Mouse (Mus musculus) heart, adult 2 months (tissue): ENCODE results near the gene Map1lc3b. TPM values are rescaled to one million over a fixed set of nuclear protein-coding genes. Genes with fewer than 3 reads are reported as not detected.

ENCODE experiments used
- DNase-seq, 2 experiments: peaks; one replicate each; pipeline ENCODE4 v3.0.0; 2021
- H3K27ac ChIP-seq: fragments of 200-600 bp; 2 replicates; pipeline ENCODE4 v1.8.1; 2022
- H3K27me3 ChIP-seq: fragments of 200-500 bp; 2 replicates; pipeline ENCODE4 v1.6.1; 2012; ENCODE audit warnings: mild to moderate bottlenecking, low read length, inconsistent platforms, mixed read lengths; ENCODE audit not compliant: control insufficient read depth, insufficient read depth
- H3K36me3 ChIP-seq: fragments of 200-500 bp; 2 replicates; pipeline ENCODE4 v1.6.1; 2012; ENCODE audit warnings: low read length, inconsistent platforms; ENCODE audit not compliant: control insufficient read depth, insufficient read depth
- H3K4me1 ChIP-seq: fragments of 200-500 bp; 2 replicates; pipeline ENCODE4 v1.6.1; 2011; ENCODE audit warnings: low read length; ENCODE audit not compliant: control insufficient read depth, insufficient read depth
- H3K4me3 ChIP-seq: fragments of 200-600 bp; 2 replicates; pipeline ENCODE4 v1.8.1; 2022
- H3K79me2 ChIP-seq: fragments of 200-500 bp; replicated peaks from 2 replicates; pipeline ENCODE4 v1.6.1; 2012; ENCODE audit warnings: mild to moderate bottlenecking, inconsistent platforms, low read length, moderate library complexity, mixed read lengths; ENCODE audit not compliant: control insufficient read depth, insufficient read depth
- H3K9ac ChIP-seq: fragments of 200-500 bp; 2 replicates; pipeline ENCODE4 v1.6.1; 2012; ENCODE audit warnings: low read depth, mild to moderate bottlenecking, control low read depth, inconsistent platforms, low read length, mixed read lengths
- CTCF ChIP-seq: fragments of 200-600 bp; IDR thresholded peaks from 2 replicates; pipeline ENCODE4 v1.8.1; 2022; ENCODE audit warnings: antibody characterized with exemption, mild to moderate bottlenecking, moderate library complexity
- EP300 ChIP-seq: fragments of 200-500 bp; IDR thresholded peaks from 2 replicates; pipeline ENCODE4 v1.6.1; 2011; ENCODE audit warnings: low read depth, low read length, control low read depth; ENCODE audit not compliant: insufficient read depth
- POLR2A ChIP-seq: fragments of 200-500 bp; IDR thresholded peaks from 2 replicates; pipeline ENCODE4 v1.6.1; 2011; ENCODE audit warnings: mild to moderate bottlenecking, low read depth, low read length, control low read depth; ENCODE audit not compliant: insufficient read depth
- WGBS: fragments of 180-500 bp; shearing (Covaris S2); methylation state at CpG from one replicate; pipeline ENCODE4 v1.1.7; 2018; 5-methylcytosine and 5-hydroxymethylcytosine counted together
- intact Hi-C: fragments of 180-260 bp; cut with DNase I; formaldehyde crosslinking; loops from one replicate; pipeline ENCODE4 v1.15.1; 2025
- polyA plus RNA-seq: library from polyadenylated mRNA; depleted of rRNA; stranded (reverse); fragments of >200 nt; gene quantifications from 2 replicates; pipeline ENCODE4 v1.2.3, GENCODE M21; 2012
- total RNA-seq, 2 experiments: library from RNA; stranded (reverse); gene quantifications; 2 replicates each; pipeline ENCODE4 v1.2.3; 2021

The Map1lc3b gene
- total and polyA plus RNA-seq, 3 experiments = 129 to 277 (median 235) TPM

DNA sequence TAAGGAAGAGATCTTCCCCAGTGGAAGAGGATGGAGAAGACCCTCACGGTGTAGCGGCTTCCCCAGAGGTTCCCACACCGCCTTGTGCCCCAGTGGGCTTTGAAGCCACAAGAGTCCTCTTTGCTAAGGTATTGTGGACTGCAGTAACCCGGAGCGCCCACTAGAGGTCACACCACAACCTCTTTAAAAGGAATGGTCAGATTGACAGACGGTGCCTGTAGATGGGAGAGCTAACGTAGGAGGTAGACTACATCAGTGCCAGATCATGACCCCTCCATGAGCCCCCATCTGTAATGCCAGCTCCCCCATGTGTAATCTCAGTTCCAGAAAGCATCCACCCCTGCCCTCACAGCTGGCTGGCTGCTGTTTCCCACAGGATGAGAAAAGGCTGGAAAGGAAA is 43.0 kb upstream of the Map1lc3b start:
- 5% methylated on average over 7 of the region's 7 CpGs for WGBS
- no peaks in the 10 kb centered on the region for H3K79me2 ChIP-seq
- no peak overlapping the region for H3K9ac ChIP-seq
- no peaks in the 10 kb centered on the region; the same call in none of the 2 replicates for H3K4me1 ChIP-seq
- no peaks in the 10 kb centered on the region for H3K36me3 ChIP-seq
- TF ChIP-seq CTCF = peak; percentile 98
- no peak for TF ChIP-seq POLR2A
- TF ChIP-seq EP300 = peak; percentile 74; the same call in 1 of the 2 replicates
- H3K27ac ChIP-seq = no peak overlapping the region
- DNase-seq = peak; percentile 70 to 77
- H3K27me3 ChIP-seq = no peaks in the 10 kb centered on the region; the same call in 1 of the 2 replicates
- intact Hi-C loops = loop anchor here (1.0 to 5.0 kb wide), 6 partner anchors 28 to 285 kb away; partner anchors contain the start of gene Fbxo31
- H3K4me3 ChIP-seq = no peak overlapping the region

DNA sequence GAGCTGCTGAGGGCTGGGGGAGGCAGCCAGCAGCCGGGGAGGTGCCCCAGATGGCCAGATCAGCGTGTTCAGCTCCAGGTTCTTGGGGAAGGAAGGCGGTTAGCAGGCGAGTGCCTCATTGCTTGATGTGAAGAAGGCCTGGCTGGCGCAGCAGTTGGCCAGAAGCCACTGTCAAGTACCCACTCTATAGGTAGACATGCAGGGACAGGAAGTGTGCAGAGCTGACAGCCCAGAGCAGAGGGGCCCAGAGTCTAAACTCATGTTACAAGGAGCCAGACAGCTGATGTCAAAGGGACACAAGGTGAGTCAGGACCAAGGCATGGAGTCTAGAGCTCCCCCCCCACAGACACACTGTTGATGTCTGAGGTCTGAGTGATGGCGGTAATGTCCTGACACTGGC is 40.1 kb upstream of the Map1lc3b start:
- H3K27ac ChIP-seq = no peak overlapping the region

DNA sequence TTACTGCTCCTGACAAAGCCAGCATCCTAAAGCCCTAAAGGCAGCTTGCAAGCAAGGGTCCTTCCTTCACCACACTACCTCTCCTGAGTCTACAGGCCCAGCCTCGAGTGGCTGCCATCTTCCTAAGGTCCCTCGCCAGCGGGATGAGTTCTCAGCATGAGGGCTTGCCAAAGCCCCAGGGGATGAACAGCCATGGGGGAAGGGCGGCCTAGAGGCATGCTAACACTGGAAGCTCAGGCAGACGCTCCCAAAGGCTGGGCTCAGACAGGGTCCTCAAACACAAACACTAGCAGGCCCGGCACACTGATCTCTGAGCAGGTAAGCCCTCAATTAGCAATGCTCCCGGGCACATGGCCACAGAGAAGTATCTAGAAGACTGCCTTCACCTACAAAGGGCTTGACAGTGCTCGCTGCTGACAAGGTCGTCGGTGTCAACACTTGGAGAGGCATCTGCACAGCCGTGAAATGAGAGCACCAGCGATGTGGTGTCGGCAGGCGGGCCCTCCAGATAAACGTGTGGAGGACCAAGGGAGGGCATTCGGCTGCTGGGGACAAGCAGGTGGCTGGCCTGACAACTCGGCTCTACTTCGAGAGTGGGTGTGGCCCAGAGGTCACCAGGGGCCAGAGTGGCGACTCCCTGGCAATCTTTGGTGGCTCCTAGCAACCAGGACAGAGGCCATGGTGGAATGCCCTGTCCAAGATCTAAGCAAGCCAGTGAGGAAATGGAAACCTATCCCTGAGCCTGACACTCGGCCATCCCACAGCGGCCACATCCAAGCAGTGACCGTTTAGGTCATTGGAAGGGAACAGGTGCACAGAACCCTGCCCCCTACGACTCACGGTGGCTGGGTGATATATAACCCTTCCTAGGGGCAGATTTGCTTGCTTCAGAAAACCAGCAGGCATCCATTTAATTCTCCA is 38.8 kb upstream of the Map1lc3b start:
- Histone ChIP-seq H3K4me1 (no peaks in the 10 kb centered on the region; the same call in none of the 2 replicates), H3K36me3 (no peaks in the 10 kb centered on the region), H3K9ac (no peak overlapping the region), H3K4me3 (no peak overlapping the region), H3K79me2 (0 out of 2 replicates have a peak, but pooled peaks cover 1% of the 10 kb centered on the region), H3K27me3 (no peaks in the 10 kb centered on the region), H3K27ac (no peak overlapping the region)
- DNase-seq = no peak
- 63% methylated on average over 24 of the region's 24 CpGs for WGBS
- TF ChIP-seq EP300 = no peak
- TF ChIP-seq POLR2A = no peak
- no peak for TF ChIP-seq CTCF
- intact Hi-C loops = no loop called here

More for the DNA sequence above, 40.1 kb upstream of the Map1lc3b start:
- Histone ChIP-seq H3K9ac (no peak overlapping the region), H3K4me1 (no peaks in the 10 kb centered on the region; the same call in none of the 2 replicates), H3K79me2 (no peaks in the 10 kb centered on the region), H3K4me3 (no peak overlapping the region), H3K27me3 (no peaks in the 10 kb centered on the region), H3K36me3 (no peaks in the 10 kb centered on the region)
- 82% methylated on average over 6 of the region's 6 CpGs for WGBS
- no peak for TF ChIP-seq POLR2A
- no peak for TF ChIP-seq EP300
- no peak for TF ChIP-seq CTCF
- intact Hi-C loops = no loop called here
- no peak for DNase-seq

DNA sequence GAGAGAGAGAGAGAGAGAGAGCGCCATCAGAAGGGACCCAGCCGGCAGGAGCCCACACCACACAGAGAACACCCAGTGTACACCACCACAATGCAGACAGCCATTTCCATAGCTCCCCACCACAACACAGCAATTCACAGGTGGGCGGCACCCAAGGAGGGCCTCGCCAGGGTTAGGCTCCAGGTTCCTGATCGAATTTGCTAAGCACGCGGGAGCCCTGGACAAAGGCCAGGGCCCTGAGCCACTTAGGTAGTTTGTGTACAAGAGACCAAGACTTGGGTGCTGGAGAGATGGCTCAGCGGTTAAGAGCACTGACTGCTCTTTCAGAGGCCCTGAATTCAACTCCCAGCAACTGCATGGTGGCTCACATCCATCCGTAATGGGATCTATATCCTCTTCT is 37.7 kb upstream of the Map1lc3b start:
- H3K36me3 ChIP-seq = no peaks in the 10 kb centered on the region
- H3K27me3 ChIP-seq = no peaks in the 10 kb centered on the region
- no peak overlapping the region for H3K9ac ChIP-seq
- WGBS = 81% methylated on average over 9 of the region's 9 CpGs
- no peak overlapping the region for H3K4me3 ChIP-seq
- no peaks in the 10 kb centered on the region; the same call in 1 of the 2 replicates for H3K4me1 ChIP-seq
- intact Hi-C loops = no loop called here
- 0 out of 2 replicates have a peak, but pooled peaks cover 1% of the 10 kb centered on the region for H3K79me2 ChIP-seq
- DNase-seq = peak in 1 of 2 experiments; percentile 12
- H3K27ac ChIP-seq = no peak overlapping the region
- no peak for TF ChIP-seq POLR2A
- TF ChIP-seq EP300 = no peak
- no peak for TF ChIP-seq CTCF

DNA sequence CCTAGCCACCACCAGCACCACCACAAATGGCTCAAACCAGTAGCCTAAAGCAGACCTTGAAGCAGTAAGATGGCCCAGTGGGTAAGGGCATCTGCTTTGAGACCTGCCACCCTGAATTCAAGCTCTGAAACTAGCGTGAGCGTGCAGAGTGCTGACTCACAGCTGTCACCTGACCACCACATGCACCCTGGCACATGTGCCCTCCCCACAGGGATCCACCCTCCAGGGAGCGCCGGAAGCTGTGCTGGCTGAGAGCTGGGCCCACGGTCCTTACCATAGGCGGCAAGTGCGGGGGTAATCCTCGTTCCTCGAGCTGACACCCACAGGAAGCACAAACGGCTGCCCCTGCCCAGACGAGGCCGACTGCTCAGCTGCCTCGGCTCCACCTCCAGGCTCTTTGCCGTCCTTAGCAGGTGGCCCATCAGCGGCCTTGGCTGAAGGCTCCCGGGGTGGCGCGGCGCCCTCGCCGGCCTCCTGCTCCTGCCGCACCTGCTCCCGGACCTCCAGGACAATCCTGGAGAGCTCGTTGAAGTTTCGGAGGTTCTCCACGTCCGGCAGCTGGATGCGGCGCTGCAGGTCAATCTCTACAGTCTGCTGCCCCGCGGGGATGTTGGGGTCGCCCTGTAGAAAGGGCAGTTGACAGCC is 36.2 kb upstream of the Map1lc3b start:
- DNase-seq = peak in 1 of 2 experiments; percentile 15
- intact Hi-C loops = no loop called here
- H3K27me3 ChIP-seq = no peaks in the 10 kb centered on the region
- no peak overlapping the region for H3K27ac ChIP-seq
- H3K4me3 ChIP-seq = no peak overlapping the region
- no peaks in the 10 kb centered on the region; the same call in 1 of the 2 replicates for H3K4me1 ChIP-seq
- WGBS = 95% methylated on average over 32 of the region's 32 CpGs
- TF ChIP-seq EP300 (no peak), CTCF (no peak), POLR2A (no peak)
- 0 out of 2 replicates have a peak, but pooled peaks cover 2% of the 10 kb centered on the region for H3K79me2 ChIP-seq
- no peak overlapping the region for H3K9ac ChIP-seq
- no peaks in the 10 kb centered on the region for H3K36me3 ChIP-seq
